Mouse (Mus musculus) layer of hippocampus, adult 8-10 months (tissue): ENCODE data around the gene Pate4. TPM values are rescaled to one million over a fixed set of nuclear protein-coding genes. Genes with fewer than 3 reads are reported as not detected.
A peak's percentile ranks its signal among the peaks of the same experiment; 100 is the strongest.
"Not testable (repeated sequence)": the region's sequence is repeated elsewhere in the genome, so short reads cannot be mapped to it uniquely, and the experiment has no call there.

Source experiments
- DNase-seq, 2 experiments: peaks; one replicate each; pipeline ENCODE4 v3.0.0; 2022; ENCODE audit warnings: low spot score in 2 of 2
- total RNA-seq, 4 experiments: library from RNA; stranded (reverse); gene quantifications; 2 replicates each; pipeline ENCODE4 v1.2.4; 2022

Gene Pate4
- total RNA-seq = not detected

- no peak for DNase-seq
Observed at GRCm38 (mm10) chr9:35611841-35612240, at the start of gene Pate4. TSS of gene Pate4 (minus strand) at chr9:35611941.

- no peak for DNase-seq
Observed at GRCm38 (mm10) chr9:35648102-35648501, 36.4 kb upstream of the Pate4 start, which contains the start of gene Pate3. TSS of gene Pate3 (minus strand) at chr9:35648202.

DNA sequence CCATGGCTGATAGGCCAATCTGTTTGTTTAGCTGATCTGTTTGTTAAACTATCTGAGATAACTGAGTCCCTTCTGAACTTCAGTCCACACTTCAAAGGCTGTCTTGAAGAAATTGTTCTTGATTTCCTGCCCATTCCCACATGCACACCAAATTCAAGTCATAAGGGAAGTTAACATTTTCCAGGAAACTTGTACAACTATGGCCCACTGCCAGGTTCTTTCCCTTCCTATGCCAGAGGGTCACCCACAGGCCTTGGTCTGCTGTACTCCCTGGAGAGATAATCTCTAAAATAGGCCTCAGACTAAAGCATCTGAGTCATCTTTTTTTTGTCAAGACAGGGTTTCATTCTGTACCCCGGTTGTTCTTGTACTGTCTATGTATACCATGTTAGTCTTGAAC lies 21.2 kb upstream of the Pate4 start:
- no peak for DNase-seq

DNA sequence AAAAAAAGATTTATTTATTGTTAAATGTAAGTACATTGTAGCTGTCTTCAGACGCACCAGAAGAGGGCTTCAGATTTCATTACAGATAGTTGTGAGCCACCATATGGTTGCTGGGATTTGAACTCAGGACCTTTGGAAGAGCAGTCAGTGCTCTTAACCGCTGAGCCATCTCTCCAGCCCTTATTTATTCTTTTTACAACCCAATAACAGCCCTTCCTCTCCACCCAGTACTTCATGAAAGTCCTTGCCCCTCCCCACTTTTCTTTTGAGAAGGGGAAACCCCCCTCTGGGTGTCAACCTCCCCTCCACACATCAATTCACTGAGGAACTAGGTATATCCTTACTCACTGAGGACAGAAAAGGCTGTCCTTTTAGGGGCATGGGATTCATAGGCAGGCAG lies 5.0 kb upstream of the Pate4 start:
- not testable (repeated sequence) for DNase-seq

DNA sequence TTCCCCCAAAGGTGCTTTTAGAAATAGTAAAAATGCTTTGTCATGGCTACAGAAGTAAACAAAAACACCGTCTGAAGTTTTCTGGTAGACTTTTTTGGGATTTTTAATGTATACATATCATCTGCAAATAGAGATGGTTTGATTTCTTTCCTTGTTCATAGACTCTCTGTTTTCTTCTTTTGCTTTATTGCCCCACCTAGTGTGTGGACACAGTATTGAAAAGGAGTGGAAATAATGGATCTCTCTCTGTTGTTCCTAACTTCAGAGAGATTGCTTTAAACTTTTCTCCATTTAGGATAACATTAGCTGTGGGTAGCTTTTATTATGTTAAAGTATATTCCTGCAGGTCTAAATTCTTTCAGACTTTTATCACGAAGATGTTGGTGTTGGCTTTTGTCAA lies 2.3 kb upstream of the Pate4 start:
- DNase-seq = no peak

- no peak for DNase-seq
Observed at GRCm38 (mm10) chr9:35607647-35608405, 3.9 kb downstream of the Pate4 start.

- DNase-seq = no peak
Observed at GRCm38 (mm10) chr9:35592903-35593302, 18.8 kb downstream of the Pate4 start.

- no peak for DNase-seq
Observed at GRCm38 (mm10) chr9:35587674-35588073, 24.1 kb downstream of the Pate4 start.

- no peak for DNase-seq
Observed at GRCm38 (mm10) chr9:35574416-35574815, 37.3 kb downstream of the Pate4 start.

DNA sequence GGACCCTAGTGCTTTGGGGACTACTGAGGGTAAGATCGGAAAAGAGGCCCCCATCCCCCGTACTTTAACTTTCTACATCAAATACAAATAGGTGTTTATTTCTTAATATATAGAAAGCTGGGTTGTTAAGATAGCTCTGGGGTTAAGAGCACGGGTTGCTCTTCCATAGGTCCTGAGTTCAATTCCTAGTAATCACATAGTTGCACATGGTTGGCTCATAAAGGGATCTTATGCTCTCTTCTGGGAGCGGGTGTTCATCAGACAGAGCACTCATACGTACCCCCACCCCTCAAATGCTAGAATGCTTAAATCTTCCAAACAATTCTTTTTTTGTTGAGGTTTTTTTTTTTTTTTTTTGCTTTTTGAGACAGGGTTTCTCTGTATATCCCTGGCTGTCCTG lies 41.1 kb downstream of the Pate4 start:
- DNase-seq = no peak

GRCm38 (mm10) chr9:35569571-35570534 lies 41.9 kb downstream of the Pate4 start, which contains the start of the genes Pate2 and Hyls1:
TSS of gene Pate2 (plus strand) at chr9:35570284.
TSS of gene Hyls1 (minus strand) at chr9:35570398.
- peak; percentile 91 to 94 for DNase-seq

DNA sequence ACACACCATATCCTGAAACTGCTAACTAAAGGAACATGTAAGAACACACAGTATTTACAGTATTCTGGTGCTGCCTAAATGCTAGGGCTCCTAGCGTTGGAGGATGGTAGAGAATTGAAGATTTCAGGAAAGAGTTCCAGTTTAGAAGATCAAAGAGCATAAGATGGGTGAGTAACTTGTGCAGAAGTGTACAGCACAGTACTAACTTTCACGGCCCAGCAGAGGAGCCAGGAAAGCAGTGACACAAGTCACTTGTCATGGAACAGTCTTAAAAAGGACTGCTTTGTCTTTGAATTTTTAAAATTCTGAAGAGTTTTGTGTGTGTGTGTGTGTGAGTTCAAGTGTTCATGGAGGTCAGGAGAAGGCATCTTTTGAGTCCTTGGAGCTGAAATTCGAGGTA lies 43.7 kb downstream of the Pate4 start:
- no peak for DNase-seq

GRCm38 (mm10) chr9:35564536-35565240 lies 47.1 kb downstream of the Pate4 start:
- DNase-seq = no peak

GRCm38 (mm10) chr9:35561583-35561982 lies 50.2 kb downstream of the Pate4 start:
- no peak for DNase-seq

DNA sequence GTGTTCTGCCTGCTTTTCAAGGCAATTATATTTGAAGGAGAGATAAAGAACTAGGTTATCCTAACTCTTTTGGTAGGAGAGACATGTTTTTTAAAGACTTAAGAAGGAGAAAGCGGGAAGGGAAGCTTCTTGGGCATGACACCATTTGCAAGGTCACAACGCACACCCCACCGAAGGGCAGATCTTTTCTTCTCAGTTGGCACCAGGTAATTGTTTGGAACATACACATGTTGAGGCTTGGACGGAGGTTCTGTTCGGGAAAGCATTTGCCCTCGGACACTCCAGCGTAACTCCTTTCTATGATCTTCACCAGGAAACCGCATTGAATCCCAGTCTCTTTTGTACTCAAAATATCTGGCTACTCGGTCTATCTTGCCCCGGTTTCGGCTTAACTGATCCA lies 50.7 kb downstream of the Pate4 start:
- DNase-seq = no peak

GRCm38 (mm10) chr9:35559009-35559890 lies 52.5 kb downstream of the Pate4 start:
- DNase-seq = peak; percentile 79 to 81

- DNase-seq = peak; percentile 56 to 69
Observed at GRCm38 (mm10) chr9:35558257-35559008, 53.3 kb downstream of the Pate4 start, which contains the start of the genes Ddx25 and Pus3. TSS of gene Ddx25 (minus strand) at chr9:35558528. TSS of gene Pus3 (plus strand) at chr9:35558595.
